Mouse (Mus musculus): Measurements from ENCODE around the gene Arl13b.

- no peak for TF ChIP-seq POLR2A (IDR thresholded peaks at IDR 0.05; ENCODE audit: low read depth, low read length)
- no peak for TF ChIP-seq CTCF (IDR thresholded peaks at IDR 0.05; ENCODE audit: borderline replicate concordance, insufficient read depth, low read length)
Measured at GRCm38 (mm10) chr16:62814491-62814890, 32.3 kb downstream of the Arl13b start, which contains the start of gene Stx19.
